Mouse (Mus musculus): ENCODE measurements around the gene Lmna. TPM values are rescaled to one million over a fixed set of nuclear protein-coding genes. Genes with fewer than 3 reads are reported as not detected.

Gene Lmna
- polyA plus RNA-seq, 1 experiment from 2014 or later: 12.1 TPM

DNA sequence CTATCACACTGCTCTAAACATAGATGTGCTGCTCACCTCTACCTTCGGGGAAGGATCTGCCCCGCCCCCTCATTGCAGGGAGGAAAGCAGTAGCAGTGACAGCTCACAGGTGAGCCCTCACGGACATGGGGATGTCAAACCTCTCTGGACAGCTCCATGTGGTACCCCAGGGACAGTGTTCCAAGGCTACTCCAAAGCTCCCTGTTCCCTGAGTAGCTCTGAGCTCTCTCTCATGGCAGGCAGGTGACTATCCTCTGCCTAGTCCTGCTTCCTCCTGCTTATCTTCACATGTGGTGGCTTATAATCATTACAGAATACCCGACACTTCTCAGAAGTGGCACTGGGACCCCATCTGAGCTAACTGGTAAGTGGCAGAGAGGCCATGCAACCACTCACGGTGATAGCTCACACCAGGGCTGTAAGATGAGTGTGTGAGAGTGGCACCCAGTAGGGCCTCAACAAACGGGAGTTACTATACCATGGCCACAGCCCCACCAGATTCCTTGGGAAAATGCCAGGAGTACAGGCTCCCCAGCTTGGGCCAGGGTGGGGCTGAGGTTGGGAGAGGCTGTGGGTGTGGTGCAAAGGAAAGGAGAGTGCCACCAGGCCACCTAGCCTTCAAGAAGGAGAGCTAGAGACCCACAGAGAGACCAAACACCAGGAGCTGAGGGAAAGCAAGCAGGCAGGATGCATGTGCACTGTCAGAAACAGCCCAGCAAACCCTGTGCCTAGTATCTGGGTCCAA, 37.1 kb upstream of the Lmna start:
- Histone ChIP-seq H3K36me3 (ENCODE audit: poor library complexity, severe bottlenecking) (no peaks in the 10 kb centered on the region), H3K4me2 (no peak overlapping the region), H3K9ac (no peak overlapping the region), H3K4me3 (no peak overlapping the region), H3K27me3 (no peaks in the 10 kb centered on the region), H3K27ac (no peak overlapping the region), H3K4me1 (peaks cover 21% of the 10 kb centered on the region), H3K9me3 (replicated peaks) (no peaks in the 10 kb centered on the region)
- no peak for ATAC-seq
- WGBS: 72% methylated on average over 6 of the region's 6 CpGs

DNA sequence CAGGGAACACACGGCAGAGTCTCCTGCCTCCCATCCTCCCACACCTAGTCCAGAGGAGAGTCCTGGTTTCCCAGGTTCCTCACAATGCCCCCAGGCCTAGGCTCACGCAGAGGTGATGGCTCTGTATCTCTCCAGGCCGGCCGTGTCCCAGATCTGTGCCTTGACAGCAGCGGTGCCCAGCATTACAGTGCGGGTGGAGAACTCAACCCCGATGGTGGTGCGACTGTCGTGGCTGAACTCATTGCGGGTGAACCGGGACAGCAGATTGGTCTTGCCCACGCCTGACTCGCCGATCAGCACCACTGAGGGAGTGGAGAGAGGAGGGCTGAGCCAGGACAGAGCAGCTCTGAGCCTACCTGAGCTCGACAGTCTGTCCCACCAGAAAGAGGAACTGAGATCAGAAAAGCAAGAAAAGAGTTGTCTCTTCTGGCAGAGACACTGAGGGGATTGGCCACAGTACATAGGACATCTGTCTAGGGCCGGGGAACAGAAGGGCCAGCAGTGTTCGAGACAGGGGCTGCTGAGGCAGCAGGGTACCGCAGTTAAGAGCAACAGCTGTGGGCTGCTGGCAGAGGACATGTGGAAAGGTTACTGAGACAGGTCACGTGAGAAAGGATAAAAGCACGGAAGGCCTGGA, 35.3 kb upstream of the Lmna start:
- Histone ChIP-seq H3K36me3 (ENCODE audit: poor library complexity, severe bottlenecking) (peaks cover 13% of the 10 kb centered on the region), H3K9ac (peak overlapping the region; percentile 18; the same call in 1 of the 2 replicates), H3K27ac (no peak overlapping the region), H3K4me2 (no peak overlapping the region), H3K4me1 (peaks cover 31% of the 10 kb centered on the region), H3K9me3 (replicated peaks) (no peaks in the 10 kb centered on the region), H3K27me3 (no peaks in the 10 kb centered on the region), H3K4me3 (no peak overlapping the region)
- no peak for ATAC-seq
- WGBS: 71% methylated on average over 20 of the region's 20 CpGs

DNA sequence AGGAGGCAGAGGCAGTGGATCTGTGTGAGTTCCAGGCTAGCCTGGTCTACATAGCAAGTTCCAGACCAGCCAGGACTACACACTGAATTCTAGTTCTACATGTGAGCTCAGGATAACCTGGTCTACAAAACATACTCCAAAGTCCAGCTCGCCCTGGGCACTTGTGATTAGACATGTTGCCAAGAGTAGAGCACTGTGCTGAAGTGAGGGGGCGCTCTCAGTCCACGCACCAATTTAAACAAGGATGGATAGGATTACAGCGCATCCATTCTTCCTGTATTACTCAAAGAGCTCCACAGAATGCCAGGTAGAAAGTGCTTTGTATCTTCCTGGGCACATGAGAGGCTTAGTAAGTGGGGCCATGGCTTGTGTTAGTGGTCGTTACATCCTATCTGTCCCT, 34.8 kb upstream of the Lmna start:
- Histone ChIP-seq H3K9ac (peak overlapping the region; percentile 18; the same call in 1 of the 2 replicates), H3K27me3 (no peaks in the 10 kb centered on the region), H3K27ac (no peak overlapping the region), H3K9me3 (replicated peaks) (no peaks in the 10 kb centered on the region), H3K36me3 (ENCODE audit: poor library complexity, severe bottlenecking) (peaks cover 17% of the 10 kb centered on the region), H3K4me3 (no peak overlapping the region), H3K4me2 (no peak overlapping the region), H3K4me1 (peaks cover 36% of the 10 kb centered on the region)
- no peak for ATAC-seq
- 34% methylated on average over 5 of the region's 5 CpGs for WGBS

DNA sequence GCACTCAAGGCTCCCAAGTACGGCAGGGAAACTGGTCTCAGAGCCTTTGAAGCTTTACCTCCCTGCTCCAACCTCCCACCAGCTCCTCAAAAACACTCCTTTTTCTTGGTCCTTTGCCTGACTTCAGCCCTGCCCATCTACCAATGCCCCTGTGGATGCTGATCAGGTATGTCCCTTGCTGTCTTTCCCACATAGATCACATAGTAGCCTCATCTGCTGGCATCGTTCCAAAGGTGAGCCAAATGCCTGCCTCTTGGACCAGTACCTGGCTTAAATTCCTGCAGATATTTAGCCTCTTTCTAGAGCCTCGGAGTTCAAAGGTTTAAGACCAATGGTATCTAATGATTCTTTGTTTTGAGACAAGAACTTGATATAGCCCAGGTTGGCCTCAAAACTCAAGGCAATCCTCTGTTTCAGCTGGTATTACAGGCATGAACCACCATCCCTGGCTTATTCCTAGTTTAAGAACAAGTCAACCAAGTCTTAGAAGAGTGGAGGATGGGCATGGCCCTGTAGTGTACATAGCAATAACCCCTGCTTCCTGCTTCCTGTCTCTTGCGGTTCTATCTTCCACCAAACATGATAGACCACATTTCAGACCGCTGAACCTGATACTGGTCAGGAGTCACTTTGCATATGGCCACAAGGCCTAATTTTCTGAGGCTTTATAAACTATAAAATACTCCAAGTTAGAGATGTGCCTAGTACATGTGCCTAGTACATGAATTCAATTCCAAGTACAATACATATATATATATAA, 34.1 kb upstream of the Lmna start:
- Histone ChIP-seq H3K27ac (no peak overlapping the region), H3K4me2 (no peak overlapping the region), H3K9ac (no peak overlapping the region), H3K4me1 (peaks cover 41% of the 10 kb centered on the region), H3K9me3 (replicated peaks) (no peaks in the 10 kb centered on the region), H3K4me3 (no peak overlapping the region), H3K27me3 (no peaks in the 10 kb centered on the region), H3K36me3 (ENCODE audit: poor library complexity, severe bottlenecking) (peaks cover 21% of the 10 kb centered on the region)
- 79% methylated on average over 5 of the region's 5 CpGs for WGBS
- no peak for ATAC-seq

DNA sequence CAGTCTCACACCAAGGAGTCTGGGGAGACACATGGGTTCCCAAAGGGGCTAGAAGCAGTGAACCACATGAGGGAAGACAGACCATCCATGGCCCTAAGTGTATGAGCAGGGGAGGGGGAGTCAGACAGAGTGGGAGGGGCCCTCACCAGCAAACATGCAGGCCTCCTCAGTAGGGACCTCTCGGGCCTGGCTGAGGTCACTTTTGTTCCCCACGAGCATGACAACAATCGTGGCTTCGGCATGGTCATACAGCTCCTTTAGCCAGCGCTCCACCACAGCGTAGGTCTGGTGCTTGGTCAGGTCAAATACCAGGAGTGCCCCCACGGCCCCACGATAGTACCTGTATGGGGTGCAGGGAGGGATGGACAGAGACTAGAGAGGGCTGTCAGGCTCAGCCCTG, 33.4 kb upstream of the Lmna start:
- ATAC-seq: no peak
- Histone ChIP-seq H3K27me3 (no peaks in the 10 kb centered on the region), H3K36me3 (ENCODE audit: poor library complexity, severe bottlenecking) (peaks cover 27% of the 10 kb centered on the region), H3K4me3 (no peak overlapping the region), H3K9me3 (replicated peaks) (no peaks in the 10 kb centered on the region), H3K27ac (no peak overlapping the region; the same call in 1 of the 2 replicates), H3K9ac (no peak overlapping the region), H3K4me1 (peaks cover 47% of the 10 kb centered on the region), H3K4me2 (no peak overlapping the region)
- 83% methylated on average over 8 of the region's 8 CpGs for WGBS

DNA sequence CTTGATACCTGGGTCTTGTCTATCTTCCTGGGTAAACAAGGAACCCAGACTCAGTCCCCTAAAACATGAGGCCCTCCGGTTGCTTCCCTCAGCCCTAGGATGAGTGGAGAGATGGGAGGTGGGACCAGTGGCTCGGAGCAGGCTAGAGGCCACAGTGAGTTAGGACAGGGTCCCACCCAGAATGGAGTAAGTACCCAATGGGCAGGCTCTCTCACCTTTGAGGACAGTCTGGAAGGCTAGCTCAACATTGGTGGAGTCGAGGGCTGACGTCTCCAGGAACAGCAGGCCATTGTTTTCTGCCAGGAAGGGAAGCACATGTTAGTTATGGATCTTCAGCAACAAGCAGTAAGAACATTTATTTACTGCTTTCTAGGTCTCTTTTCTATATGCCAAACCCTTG, 32.7 kb upstream of the Lmna start:
- no peaks in the 10 kb centered on the region for H3K27me3 ChIP-seq
- H3K4me1 ChIP-seq: peaks cover 54% of the 10 kb centered on the region
- H3K9ac ChIP-seq: no peak overlapping the region

DNA sequence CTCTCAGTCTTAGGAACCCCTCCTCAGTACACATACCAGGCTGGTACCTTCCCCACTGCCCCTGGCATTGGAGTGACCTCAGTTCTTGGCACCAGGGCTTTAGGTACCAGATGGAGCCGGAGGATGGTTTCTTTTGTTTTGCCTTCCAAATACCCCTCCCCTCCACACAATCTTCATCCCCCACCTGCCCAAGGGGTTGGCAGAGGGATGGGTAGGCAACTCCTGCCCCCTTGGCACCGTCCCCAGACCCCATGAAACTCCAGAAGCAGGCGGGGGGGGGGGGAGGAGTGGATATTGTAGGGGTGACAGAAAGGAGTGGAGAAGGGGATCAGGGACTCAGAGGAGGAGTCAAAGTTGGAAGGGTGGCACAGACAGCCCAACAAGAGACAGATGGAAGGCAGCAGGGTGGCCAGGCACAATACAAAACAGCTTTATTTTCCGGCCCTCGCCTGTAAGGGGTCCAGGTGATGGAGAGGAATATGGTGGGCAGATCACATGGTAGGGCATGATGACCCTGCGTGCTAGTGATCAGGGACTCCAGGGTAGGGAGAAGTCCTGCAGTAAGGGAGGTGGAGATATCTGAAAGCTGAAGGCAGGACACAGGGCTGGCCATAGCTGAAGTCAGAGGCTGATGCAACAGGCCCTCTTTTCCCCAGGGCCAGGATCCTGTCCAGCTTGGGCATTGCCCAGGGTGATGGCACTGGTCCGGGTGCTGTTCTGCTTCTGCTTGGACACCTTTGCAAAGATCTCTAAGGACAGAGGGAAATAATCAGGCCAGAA, 32.1 kb upstream of the Lmna start:
- peak; percentile 50 for ATAC-seq

More for the DNA sequence above, 32.7 kb upstream of the Lmna start:
- ATAC-seq: no peak
- peak overlapping the region; percentile 80 for H3K27ac ChIP-seq
- WGBS: 83% methylated on average over 4 of the region's 4 CpGs
- H3K4me2 ChIP-seq: 0 out of 2 replicates have a peak overlapping the region, but pooled peaks have one; percentile 7
- H3K9me3 ChIP-seq (replicated peaks): no peaks in the 10 kb centered on the region
- H3K4me3 ChIP-seq: no peak overlapping the region
- H3K36me3 ChIP-seq (ENCODE audit: poor library complexity, severe bottlenecking): peaks cover 34% of the 10 kb centered on the region

DNA sequence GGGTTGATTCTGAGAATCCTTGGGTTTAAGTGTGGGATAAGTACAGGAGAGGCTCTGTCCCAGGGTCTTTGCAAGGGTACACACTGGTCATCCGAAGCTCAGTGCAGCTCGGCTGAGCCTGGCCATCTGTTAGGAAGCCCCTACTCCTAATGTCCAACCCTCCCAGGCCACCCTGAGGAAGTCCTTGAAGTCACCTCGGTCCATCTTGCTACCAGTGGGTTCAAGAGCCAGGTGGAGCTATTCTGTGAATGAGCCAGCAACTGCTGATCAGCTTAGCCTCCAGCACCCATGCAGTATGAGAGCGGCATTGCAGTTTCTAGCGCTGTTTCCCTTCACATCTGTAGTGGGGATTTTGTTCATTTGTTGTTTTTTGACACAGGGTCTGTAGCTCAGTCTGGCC, 30.3 kb upstream of the Lmna start:
- peaks cover 55% of the 10 kb centered on the region for H3K36me3 ChIP-seq (ENCODE audit: poor library complexity, severe bottlenecking)
- no peaks in the 10 kb centered on the region for H3K27me3 ChIP-seq
- WGBS: 57% methylated on average over 5 of the region's 5 CpGs
- H3K4me1 ChIP-seq: peaks cover 78% of the 10 kb centered on the region
- no peak for ATAC-seq
- H3K4me2 ChIP-seq: peak overlapping the region; percentile 27
- H3K4me3 ChIP-seq: peak overlapping the region; percentile 3; the same call in 1 of the 2 replicates
- peak overlapping the region; percentile 80 for H3K27ac ChIP-seq
- H3K9ac ChIP-seq: peak overlapping the region; percentile 58
- H3K9me3 ChIP-seq (replicated peaks): no peaks in the 10 kb centered on the region

More for the DNA sequence above, 32.1 kb upstream of the Lmna start:
- Histone ChIP-seq H3K9me3 (replicated peaks) (no peaks in the 10 kb centered on the region), H3K27me3 (no peaks in the 10 kb centered on the region), H3K4me1 (peaks cover 61% of the 10 kb centered on the region), H3K27ac (peak overlapping the region; percentile 80), H3K36me3 (ENCODE audit: poor library complexity, severe bottlenecking) (peaks cover 41% of the 10 kb centered on the region), H3K9ac (no peak overlapping the region), H3K4me3 (no peak overlapping the region), H3K4me2 (peak overlapping the region; percentile 9; the same call in 1 of the 2 replicates)
- 63% methylated on average over 7 of the region's 7 CpGs for WGBS

DNA sequence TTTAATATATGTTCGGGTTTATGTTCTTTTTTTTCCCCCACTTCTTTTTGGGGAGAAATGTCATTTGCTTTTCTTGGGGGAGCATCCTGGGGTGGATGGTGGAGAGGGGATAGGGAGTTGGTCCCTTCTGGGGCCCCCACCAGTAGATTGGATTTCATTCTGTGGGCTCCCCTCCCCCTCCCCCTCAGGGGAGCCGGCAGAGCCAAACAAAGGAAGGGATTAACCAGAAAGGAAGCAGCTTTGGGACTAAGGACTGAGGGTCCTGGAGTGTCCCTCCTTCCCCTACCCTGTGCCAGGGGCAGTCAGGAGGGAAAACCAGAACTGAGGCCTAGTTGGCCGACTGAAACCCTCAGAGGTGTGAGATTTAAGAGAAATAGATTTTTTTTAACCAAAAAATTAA, 29.6 kb upstream of the Lmna start:
- peaks cover 60% of the 10 kb centered on the region for H3K36me3 ChIP-seq (ENCODE audit: poor library complexity, severe bottlenecking)

DNA sequence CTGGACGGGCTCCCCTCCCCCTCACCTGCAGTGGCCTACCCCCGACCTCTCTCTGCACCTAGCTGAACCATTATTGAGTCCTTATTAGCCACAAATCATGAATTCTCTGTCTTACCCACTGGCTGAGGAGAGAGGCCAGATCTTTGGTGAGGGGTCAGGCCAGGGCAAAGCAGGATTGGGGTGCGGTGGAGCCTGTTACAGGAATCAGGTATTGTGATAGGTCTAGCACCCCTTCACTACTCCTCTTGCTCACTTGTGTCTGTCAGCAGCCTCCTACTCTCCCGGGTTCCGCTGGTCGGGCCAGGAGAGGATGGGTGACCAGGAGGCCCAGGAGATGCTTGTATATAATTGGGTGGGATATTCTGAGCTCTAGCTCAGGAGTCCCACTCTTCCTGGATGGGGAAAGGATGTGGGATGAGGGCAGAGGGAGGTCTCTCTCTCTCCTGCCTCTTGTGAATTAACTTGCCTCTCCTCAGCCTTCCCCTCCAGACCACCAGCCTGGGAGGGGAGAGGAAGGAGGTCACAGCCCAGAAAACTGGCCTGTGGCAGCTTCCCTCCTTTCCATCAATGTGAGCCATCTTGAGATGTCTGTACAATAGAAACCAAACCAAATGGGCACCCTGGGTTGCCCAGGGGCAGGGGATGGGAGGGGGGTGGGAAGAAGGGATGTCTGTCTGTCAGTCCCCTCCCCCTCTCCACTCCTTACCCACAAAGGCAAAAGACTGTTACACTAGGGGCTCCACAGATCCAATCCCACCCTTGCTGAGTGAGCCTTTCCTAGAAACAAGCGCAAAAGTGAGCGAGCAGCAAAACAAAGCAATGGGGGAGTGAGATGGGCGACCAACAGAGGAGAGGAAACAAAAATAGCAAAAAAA, 28.8 kb upstream of the Lmna start:
- 7% methylated on average over 9 of the region's 9 CpGs for WGBS
- Histone ChIP-seq H3K27ac (peak overlapping the region; percentile 82), H3K27me3 (no peaks in the 10 kb centered on the region), H3K36me3 (ENCODE audit: poor library complexity, severe bottlenecking) (peaks cover 63% of the 10 kb centered on the region), H3K4me3 (peak overlapping the region; percentile 97), H3K9ac (peak overlapping the region; percentile 100), H3K4me1 (peaks cover 91% of the 10 kb centered on the region), H3K4me2 (peak overlapping the region; percentile 99), H3K9me3 (replicated peaks) (no peaks in the 10 kb centered on the region)
- no peak for ATAC-seq

More for the DNA sequence above, 29.6 kb upstream of the Lmna start:
- 0% methylated on average over 3 of the region's 3 CpGs for WGBS
- peak overlapping the region; percentile 9; the same call in 1 of the 2 replicates for H3K4me3 ChIP-seq
- H3K4me1 ChIP-seq: peaks cover 85% of the 10 kb centered on the region
- no peak; the same call in 1 of the 2 replicates for ATAC-seq
- no peaks in the 10 kb centered on the region for H3K9me3 ChIP-seq (replicated peaks)
- H3K4me2 ChIP-seq: peak overlapping the region; percentile 41
- peak overlapping the region; percentile 70 for H3K27ac ChIP-seq
- H3K27me3 ChIP-seq: no peaks in the 10 kb centered on the region
- peak overlapping the region; percentile 54 for H3K9ac ChIP-seq

DNA sequence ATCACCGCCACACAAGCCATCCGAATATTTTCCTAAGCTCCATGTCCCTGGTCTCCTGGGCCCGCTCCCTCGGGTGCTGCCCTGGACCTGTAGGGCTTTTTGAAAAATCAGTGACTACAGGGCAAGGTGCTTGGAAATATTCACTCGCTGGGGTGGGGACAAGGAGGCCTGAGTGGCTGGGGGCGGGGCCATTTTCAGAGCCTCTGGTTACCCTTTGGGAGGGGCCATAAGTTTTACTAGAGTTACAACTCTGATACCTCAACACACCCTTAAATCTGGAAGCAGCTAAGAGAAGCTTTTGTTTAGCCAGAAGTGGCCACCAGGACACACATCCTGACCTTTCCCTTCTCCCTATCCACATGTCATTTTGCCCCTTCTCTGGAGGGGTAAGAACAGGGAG, 27.4 kb upstream of the Lmna start:
- Histone ChIP-seq H3K27me3 (no peaks in the 10 kb centered on the region), H3K9ac (peak overlapping the region; percentile 100), H3K36me3 (ENCODE audit: poor library complexity, severe bottlenecking) (peaks cover 63% of the 10 kb centered on the region), H3K4me3 (peak overlapping the region; percentile 97), H3K4me2 (peak overlapping the region; percentile 99), H3K4me1 (peaks cover 81% of the 10 kb centered on the region), H3K27ac (peak overlapping the region; percentile 99), H3K9me3 (replicated peaks) (no peaks in the 10 kb centered on the region)
- WGBS: 51% methylated on average over 6 of the region's 6 CpGs
- ATAC-seq: no peak

All from forebrain, embryonic 13.5 days (tissue).